Mouse (Mus musculus): ENCODE measurements around the gene Dcxr.
"Not testable (repeated sequence)": the region's sequence is repeated elsewhere in the genome, so short reads cannot be mapped to it uniquely, and the experiment has no call there.

Dcxr gene

DNA sequence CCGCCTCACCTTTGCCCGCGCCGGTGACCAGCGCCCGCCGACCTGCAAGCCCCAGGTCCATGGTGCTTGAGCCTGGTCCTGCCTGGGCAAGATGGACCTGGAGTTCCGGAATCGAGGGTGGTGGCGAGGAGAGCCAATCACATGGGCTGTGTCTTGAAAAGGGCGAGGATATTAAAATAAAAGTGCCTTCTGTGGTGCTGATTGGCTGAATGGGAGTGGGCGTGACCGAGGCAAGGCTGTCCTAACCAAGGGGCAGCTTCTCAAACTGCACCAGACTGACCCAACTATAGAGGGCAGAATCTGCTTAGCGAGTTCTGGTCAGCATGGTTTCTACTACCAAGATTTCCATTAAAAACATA lies at the start of gene Dcxr:
Dcxr (minus strand) TSS at position 113 of the 359 bp plus-strand sequence.
- peak; percentile 84 for DNase-seq (ENCODE audit: low read depth, low spot score)

- peak; percentile 95 for DNase-seq (ENCODE audit: low read depth, low spot score)
Measured at GRCm38 (mm10) chr11:120775774-120776469, 48.8 kb upstream of the Dcxr start.

DNA sequence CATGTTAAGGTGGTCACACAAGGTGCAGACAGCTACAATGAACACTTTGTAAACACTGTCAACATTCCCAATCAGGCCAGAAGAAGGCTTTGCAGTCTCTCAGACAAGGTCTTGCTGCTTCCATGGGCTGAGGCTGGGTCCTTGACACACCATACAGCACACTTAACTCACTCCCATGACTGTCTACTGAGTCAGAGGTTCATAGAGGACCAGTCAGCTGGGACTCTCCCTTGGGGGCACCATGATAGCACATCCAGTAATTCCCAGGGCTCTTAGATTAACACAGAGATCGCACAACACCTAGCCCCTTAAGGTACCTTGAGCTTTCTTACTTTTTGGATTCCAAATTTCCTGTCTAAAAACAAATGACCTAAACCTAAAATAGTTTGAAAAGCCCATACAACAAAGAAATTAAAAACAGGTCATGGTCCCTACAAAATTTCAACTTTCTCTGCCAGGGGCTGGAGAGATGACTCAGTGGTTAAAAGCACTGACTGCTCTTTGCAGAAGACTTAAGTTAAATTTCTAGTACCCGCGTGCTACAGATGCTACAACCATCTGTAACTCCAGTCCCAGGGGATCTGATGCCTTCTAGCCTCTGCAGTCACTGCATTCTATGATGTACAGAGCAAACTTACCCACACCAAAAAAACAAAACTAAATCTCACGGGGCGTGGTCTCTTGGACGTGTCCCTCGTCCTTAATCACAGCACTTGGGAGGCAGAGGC lies 46.5 kb upstream of the Dcxr start:
- DNase-seq (ENCODE audit: low read depth, low spot score) = no peak

DNA sequence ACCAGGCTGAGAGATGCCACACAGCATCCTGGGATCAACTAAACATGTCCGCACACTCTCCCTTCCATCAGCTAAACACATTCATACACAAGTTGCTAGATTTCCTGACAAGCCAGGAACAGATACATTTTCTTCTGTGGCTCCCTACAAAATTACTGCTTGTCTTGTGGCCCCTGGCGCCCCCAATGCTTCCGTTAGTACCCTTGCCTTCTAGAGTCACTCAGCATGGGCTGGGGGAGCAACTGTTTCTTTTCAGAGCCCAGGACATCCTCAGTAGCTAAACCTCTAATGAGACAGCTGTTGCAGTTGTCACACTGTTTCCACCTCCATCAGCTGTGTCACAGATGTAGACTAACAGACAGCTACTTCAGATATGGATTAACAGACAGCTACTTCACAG lies 45.7 kb upstream of the Dcxr start:
- no peak for DNase-seq (ENCODE audit: low read depth, low spot score)

DNA sequence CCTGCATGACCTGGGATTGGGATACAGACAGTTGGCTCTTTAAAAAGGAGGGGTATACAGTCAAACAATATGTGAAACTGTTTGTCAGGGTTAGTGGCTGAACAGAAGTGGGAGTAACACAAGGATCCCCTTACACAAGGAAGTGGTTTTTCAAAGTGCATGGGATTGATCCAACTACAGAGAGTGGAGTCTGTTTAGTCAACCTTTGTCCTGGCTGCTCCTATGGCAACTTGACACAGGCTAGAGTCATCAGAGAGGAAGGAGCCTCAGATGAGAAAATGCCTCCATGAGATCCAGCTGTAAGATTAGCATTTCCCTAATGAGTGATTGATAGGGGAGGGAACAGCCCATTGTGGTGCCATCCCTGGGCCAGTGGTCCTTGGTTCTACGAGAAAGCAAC lies 41.1 kb upstream of the Dcxr start:
- no peak for DNase-seq (ENCODE audit: low read depth, low spot score)

GRCm38 (mm10) chr11:120767023-120767422 lies 39.9 kb upstream of the Dcxr start:
- not testable (repeated sequence) for DNase-seq (ENCODE audit: low read depth, low spot score)

GRCm38 (mm10) chr11:120763121-120763999 lies 36.3 kb upstream of the Dcxr start:
- DNase-seq (ENCODE audit: low read depth, low spot score) = not testable (repeated sequence)

- not testable (repeated sequence) for DNase-seq (ENCODE audit: low read depth, low spot score)
Measured at GRCm38 (mm10) chr11:120762672-120763041, 35.6 kb upstream of the Dcxr start, which contains the start of gene Hmga1b. Gene Hmga1b, plus strand, starts transcription at chr11:120762794.

DNA sequence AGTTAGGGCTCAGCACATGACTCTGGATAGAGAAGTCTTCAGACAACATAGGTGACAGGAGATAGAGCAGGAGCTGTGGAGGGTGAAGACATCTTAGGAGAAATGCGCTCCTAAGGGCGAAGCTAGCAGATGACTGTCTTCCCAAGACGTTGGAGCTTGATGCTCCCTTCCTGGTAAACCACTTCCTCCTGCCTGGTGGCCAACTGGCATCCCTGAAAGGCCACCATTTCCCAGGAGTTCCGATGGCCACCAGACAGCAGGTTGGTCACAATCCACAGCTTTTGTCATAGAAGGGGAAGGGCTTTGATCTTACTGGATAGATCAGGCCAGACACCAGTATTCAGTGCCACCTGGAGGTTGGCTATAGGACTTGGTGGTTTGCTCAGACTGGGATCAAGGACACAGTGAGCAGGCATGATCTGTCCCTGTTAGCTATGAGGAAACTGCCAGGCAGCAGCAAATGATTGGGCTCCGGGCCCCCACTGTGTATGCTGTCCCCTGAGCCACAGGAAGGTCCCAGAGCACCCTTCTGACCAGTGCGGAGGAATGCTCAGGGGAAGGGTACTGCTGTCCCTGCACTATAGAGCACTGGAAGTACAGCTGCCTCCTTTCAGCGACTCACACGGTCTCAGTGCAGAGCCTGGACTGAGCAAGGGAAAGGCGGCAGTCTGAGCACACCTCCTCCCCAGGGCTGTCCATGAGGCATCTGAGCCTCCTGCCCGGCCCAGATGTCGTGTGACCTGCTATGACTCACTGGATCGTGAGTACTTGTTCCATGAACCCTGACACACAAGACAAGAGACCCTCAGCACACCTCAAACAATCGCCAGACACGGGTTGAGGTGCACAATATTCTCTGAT lies 35.0 kb upstream of the Dcxr start:
- no peak for DNase-seq (ENCODE audit: low read depth, low spot score)

DNA sequence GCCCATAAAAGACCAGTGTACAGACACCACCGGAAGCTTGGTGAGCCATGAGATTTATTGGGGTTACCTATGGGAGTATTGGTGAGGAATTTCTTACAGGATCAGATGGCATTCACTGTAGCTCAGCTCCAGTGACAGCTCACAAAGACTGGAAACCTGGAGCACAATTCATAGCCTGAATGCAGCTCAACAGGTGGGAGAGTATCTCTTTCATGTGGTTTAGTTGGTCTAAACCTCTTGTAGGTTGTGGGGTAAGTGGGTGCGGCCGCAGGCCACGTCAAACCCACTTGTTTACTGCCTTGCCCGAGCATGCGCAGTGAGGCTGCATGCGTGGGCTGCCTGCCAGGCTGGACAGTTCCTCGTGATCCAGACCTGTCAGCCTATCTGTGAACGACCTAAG lies 33.2 kb upstream of the Dcxr start:
- no peak for DNase-seq (ENCODE audit: low read depth, low spot score)

DNA sequence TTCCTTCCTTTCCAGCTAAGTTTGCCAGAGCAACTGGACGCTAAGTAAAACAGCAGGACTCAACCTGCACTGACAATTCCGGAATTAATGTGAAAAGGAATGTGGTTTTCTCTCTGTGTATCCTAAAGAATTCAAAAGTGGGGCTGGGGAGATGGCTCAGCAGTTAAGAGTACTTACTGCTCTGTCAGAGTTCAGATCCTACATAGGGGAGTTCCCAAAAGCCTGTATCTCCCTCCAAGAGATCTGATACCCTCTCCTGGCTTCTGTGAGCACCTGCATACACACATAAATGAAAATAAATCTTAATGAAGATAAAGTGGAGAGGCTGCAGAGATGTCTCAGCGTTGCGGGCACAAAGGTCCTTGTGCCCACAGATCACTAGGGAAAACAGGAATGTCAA lies 24.5 kb upstream of the Dcxr start:
- DNase-seq (ENCODE audit: low read depth, low spot score) = no peak

DNA sequence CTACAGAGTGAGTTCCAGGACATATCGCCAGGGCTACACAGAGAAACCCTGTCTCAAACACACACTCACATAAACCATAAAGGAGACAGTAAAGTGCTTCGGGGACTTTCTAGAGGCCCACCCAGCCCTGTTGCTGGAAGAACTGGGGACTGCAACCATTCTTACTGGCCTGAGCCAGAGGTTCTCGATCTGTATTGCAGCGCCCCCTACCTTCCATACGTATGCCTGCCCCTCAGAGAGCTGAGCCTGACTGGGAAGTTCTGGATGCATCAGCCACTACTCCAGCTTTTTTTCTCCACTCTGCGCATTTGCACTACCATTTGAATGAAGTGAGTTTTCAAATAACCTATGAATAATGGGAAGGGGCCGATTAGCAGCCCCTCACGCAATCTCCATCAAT lies 22.3 kb upstream of the Dcxr start:
- peak; percentile 83 for DNase-seq (ENCODE audit: low read depth, low spot score)

DNA sequence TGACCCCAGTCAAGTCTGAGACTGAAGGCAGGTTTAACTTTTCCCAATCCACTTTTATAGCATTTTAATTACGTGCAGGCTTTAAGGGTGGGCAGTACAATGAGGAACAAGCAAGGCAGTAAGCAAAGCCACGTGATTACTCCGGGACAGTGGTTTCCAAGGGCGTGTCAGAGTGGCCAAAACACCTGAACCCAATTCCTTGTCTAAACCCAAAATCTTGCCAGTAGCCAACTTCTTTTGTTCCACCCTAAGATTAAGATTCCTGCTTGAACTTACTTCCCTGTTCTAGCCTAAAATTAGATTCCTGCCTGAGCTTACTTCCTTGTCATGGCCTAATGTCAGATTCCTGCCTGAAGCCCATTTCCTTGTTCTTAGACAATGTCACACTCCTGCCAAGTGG lies 20.9 kb upstream of the Dcxr start:
- no peak for DNase-seq (ENCODE audit: low read depth, low spot score)

GRCm38 (mm10) chr11:120744121-120744701 lies 17.1 kb upstream of the Dcxr start:
- DNase-seq (ENCODE audit: low read depth, low spot score) = no peak

DNA sequence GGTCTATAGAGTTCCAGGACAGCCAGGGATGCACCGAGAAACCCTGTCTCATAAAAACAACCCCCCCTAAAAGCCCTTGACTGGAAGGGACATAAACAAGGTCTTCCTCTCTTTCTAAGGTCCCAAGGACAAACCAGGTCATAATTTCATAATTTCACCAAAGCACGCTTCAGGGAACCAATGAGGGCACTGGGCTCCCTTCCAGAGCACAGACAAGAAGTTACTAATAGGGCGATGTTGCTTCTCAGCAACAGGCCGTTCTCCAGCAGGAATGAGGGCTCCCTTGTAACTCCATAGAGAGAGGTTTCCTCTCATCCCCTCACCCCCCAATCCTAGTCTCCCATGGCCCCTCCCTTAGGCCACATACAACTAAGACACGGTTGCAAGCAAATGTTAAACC lies 13.9 kb upstream of the Dcxr start:
- DNase-seq (ENCODE audit: low read depth, low spot score) = no peak

DNA sequence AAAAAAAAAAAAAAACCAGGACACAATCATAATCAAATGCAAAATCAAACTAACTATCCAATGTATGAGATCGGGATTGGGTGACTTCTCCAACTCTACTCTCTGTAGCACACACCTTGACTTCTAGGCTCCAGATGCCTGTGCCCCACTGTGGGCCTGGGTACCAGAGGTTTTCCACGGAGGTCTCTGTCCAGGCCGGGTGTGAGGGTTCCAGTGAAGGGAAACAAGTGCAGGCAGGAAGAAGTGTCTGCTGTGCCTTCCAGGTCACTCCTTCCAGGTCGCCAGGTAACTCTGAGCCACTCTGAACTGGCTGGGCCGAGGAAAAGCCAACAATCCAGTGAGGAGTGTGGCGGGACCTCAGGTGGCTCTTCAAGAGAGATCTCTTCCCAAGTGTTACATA lies 9.3 kb upstream of the Dcxr start:
- DNase-seq (ENCODE audit: low read depth, low spot score) = no peak

GRCm38 (mm10) chr11:120733521-120733920 lies 6.4 kb upstream of the Dcxr start:
- DNase-seq (ENCODE audit: low read depth, low spot score) = no peak

- no peak for DNase-seq (ENCODE audit: low read depth, low spot score)
Measured at GRCm38 (mm10) chr11:120731858-120732680, 5.0 kb upstream of the Dcxr start, which contains the start of gene Cbr2. Gene Cbr2, minus strand, starts transcription at chr11:120732114.

GRCm38 (mm10) chr11:120731395-120731794 lies 4.3 kb upstream of the Dcxr start:
- no peak for DNase-seq (ENCODE audit: low read depth, low spot score)

DNA sequence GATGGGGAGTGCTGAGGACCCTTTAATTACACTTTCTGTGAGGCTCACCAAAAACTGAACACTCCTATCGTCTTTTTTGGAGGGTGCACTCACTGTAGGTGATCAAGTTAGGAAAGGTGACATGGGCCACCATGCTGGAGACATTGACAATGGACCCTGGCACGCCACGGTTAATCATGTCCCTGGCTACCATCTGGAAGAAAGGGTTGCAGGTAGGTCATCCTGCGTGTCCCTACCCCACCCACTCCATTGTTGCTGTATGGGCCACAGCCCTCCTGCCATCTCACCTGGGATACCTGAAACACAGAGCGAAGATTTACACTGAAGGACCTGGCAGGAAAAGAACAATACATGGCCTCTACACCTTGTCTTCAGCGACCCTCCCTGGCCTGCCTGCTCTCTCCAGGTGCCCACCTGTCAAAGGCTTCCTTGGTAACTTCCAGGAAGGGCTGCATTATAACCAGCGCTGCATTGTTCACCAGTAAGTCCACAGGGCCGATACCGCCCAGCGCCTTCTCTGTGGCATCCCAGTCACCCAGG lies 3.3 kb upstream of the Dcxr start:
- no peak for DNase-seq (ENCODE audit: low read depth, low spot score)

All from ZHBTc4 (cell line).